Mouse (Mus musculus) kidney, postnatal 0 days (tissue): ENCODE measurements around the gene Lman2l. TPM values are rescaled to one million over a fixed set of nuclear protein-coding genes. Genes with fewer than 3 reads are reported as not detected.

Experiments used
- ATAC-seq: fragments of 200-750 bp; cut with Nextera tagmentation; replicated peaks from 2 replicates; pipeline ENCODE4 v1.8.0; 2017; ENCODE audit warnings: low read depth, moderate number of reproducible peaks, moderate TSS enrichment, moderate library complexity; ENCODE audit not compliant: low FRiP score
- DNase-seq: peaks from one replicate; pipeline ENCODE4 v3.0.0-alpha.2; 2016; ENCODE audit warnings: low spot score
- H3K27ac ChIP-seq: fragments of 300-500 bp; sonication (generic); 2 replicates; pipeline ENCODE4 v1.5.1; 2014; ENCODE audit warnings: mild to moderate bottlenecking
- H3K27me3 ChIP-seq: fragments of 300-500 bp; sonication (generic); 2 replicates; pipeline ENCODE4 v1.6.1; 2014; ENCODE audit warnings: low read length, mixed read lengths; ENCODE audit not compliant: insufficient read depth
- H3K36me3 ChIP-seq: fragments of 300-500 bp; sonication (generic); 2 replicates; pipeline ENCODE4 v1.6.1; 2014; ENCODE audit warnings: low read length, mixed read lengths; ENCODE audit not compliant: insufficient read depth
- H3K4me1 ChIP-seq: fragments of 300-500 bp; sonication (generic); replicated peaks from 2 replicates; pipeline ENCODE4 v1.6.1; 2014; ENCODE audit warnings: antibody characterized with exemption, low read length, mixed read lengths; ENCODE audit not compliant: insufficient read depth
- H3K4me2 ChIP-seq: fragments of 300-500 bp; sonication (generic); 2 replicates; pipeline ENCODE4 v1.6.1; 2014; ENCODE audit warnings: mild to moderate bottlenecking, low read length, moderate library complexity, mixed read lengths
- H3K4me3 ChIP-seq: fragments of 300-500 bp; sonication (generic); replicated peaks from 2 replicates; pipeline ENCODE4 v1.5.1; 2014; ENCODE audit warnings: low read depth, low read length
- H3K9ac ChIP-seq: fragments of 300-500 bp; sonication (generic); 2 replicates; pipeline ENCODE4 v1.6.1; 2014; ENCODE audit warnings: low read depth, low read length
- H3K9me3 ChIP-seq: fragments of 300-500 bp; sonication (generic); replicated peaks from 2 replicates; pipeline ENCODE4 v1.6.1; 2016; ENCODE audit warnings: low read length, inconsistent platforms, mixed read lengths
- CTCF ChIP-seq: IDR thresholded peaks from 2 replicates; pipeline ENCODE4 v1.5.1; 2016; ENCODE audit warnings: antibody characterized with exemption, low read depth, mild to moderate bottlenecking, moderate library complexity
- WGBS: fragments of 180-500 bp; shearing (Covaris S2); extraction: QIAGEN DNeasy Blood & Tissue Kit; methylation state at CpG from one replicate; pipeline ENCODE4 v1.1.7; 2014; 5-methylcytosine and 5-hydroxymethylcytosine counted together
- polyA plus RNA-seq: library from polyadenylated mRNA; unstranded; fragments of >200 nt; fragmentation: Nextera tagmentation; extraction: Ambion mirVana; gene quantifications from 2 replicates; pipeline ENCODE4 v1.2.1, GENCODE M21; 2015

Gene Lman2l
- polyA plus RNA-seq, 1 experiment from 2014 or later, result 35.9 TPM

DNA sequence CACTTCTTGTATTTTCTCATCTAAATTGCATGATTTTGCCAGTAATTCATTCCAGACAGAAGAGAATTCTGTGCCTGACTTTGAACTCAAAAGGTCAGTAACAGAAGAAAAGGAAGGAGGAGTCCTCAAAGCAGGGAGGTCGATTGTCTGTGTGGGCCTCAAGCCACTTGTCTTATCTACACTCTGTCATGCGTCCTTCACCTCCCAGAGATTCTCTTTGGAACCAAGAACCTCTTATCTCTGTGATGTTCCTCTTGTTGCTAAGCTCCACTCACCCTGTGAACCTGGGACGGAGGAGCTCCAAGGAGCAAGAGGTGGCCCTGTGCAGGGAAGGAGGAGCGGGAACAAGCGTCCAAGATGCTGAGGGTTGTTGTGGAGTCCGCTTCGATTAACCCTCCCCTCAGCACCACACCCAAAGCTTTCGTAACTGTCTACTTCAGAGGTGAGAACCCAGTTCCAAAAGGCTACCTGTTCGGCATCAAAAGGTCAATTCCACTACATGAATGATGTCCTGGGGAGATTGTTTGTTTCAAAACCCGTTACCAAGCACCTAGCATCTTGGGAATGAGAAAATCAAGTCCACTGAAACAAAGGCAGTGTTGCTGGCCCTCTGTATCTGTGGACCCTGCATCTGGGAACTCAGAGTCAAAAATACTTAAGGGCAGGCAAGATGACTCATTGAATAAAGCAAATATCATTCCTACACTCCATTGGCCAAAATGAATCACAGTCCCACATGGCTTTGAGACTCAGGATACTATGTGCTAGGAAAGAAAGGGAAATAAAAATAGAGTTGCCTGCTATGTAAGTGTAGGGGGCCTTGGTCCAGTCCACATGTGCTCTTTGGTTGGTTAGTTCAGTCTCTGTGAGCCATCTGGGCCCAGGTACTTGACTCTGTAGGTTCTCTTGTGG, 72.9 kb downstream of the Lman2l start, which contains the start of gene Fer1l5:
Fer1l5 (plus strand) TSS at position 358 of the 912 bp plus-strand sequence.
- ATAC-seq (no peak), DNase-seq (no peak)
- Histone ChIP-seq H3K4me3 (no peak within 1 kb of the TSS), H3K27ac (no peak within 1 kb of the TSS), H3K9ac (no peak within 1 kb of the TSS), H3K4me2 (no peak within 1 kb of the TSS), H3K36me3 (no peaks in the 10 kb centered on the region), H3K9me3 (no peaks in the 10 kb centered on the region), H3K4me1 (0 out of 2 replicates have a peak, but pooled peaks cover 5% of the 10 kb centered on the region), H3K27me3 (no peaks in the 10 kb centered on the region)
- 84% methylated on average over 10 of the region's 10 CpGs for WGBS
- no peak for TF ChIP-seq CTCF

DNA sequence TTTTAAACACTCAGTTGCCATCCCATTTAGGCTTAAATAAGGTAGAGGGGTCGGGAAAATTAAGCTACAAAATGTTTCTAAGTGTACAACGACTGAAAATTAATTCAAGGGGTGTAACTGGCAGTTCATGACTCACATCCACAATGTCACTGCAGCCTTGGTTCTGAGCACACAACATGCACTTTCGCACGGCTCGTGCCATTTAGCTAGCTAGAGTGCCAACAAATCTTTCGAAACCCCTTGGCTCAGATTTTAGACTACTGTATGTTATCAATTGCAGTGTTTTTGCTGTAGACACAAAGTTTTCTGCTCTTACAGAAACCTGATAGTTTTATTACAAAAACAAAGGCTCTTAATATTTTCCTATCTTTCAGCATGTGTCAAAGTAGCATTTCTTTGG, 74.2 kb downstream of the Lman2l start:
- Histone ChIP-seq H3K36me3 (no peaks in the 10 kb centered on the region), H3K4me3 (no peak overlapping the region), H3K27me3 (no peaks in the 10 kb centered on the region), H3K9me3 (no peaks in the 10 kb centered on the region), H3K4me2 (no peak overlapping the region), H3K9ac (no peak overlapping the region), H3K4me1 (0 out of 2 replicates have a peak, but pooled peaks cover 5% of the 10 kb centered on the region), H3K27ac (no peak overlapping the region)
- TF ChIP-seq CTCF, result no peak
- DNase-seq, result no peak
- 73% methylated on average over 6 of the region's 6 CpGs for WGBS
- ATAC-seq, result no peak

Other genes with a start within 250 kb of the Lman2l start
- 41.2 and 42.7 TPM in 2 replicates for gene Uggt1, start 200.6 kb downstream of the Lman2l start, polyA plus RNA-seq
- gene Neurl3, start 170.6 kb downstream of the Lman2l start, polyA plus RNA-seq, result 13.3 and 14.1 TPM in 2 replicates
- 6.7 and 7.4 TPM in 2 replicates for gene Arid5a, start 137.5 kb downstream of the Lman2l start, polyA plus RNA-seq
- gene Kansl3, start 76.1 kb downstream of the Lman2l start, polyA plus RNA-seq, result 30.0 and 32.3 TPM in 2 replicates
- gene Fer1l5, start 73.0 kb downstream of the Lman2l start, polyA plus RNA-seq, result 0.28 and 0.47 TPM in 2 replicates
- gene Cnnm4, start 26.3 kb upstream of the Lman2l start, polyA plus RNA-seq, result 9.4 and 10.9 TPM in 2 replicates
- gene Cnnm3, start 66.6 kb upstream of the Lman2l start, polyA plus RNA-seq, result 3.4 and 3.8 TPM in 2 replicates
- gene Ankrd23, start 91.6 kb upstream of the Lman2l start, polyA plus RNA-seq, result 8.7 and 10.9 TPM in 2 replicates
- gene Gm42417, start 94.2 kb upstream of the Lman2l start, polyA plus RNA-seq, result not detected in 2 replicates
- gene Ankrd39, start 102.2 kb upstream of the Lman2l start, polyA plus RNA-seq, result 22.0 and 24.6 TPM in 2 replicates
- gene Sema4c, start 113.1 kb upstream of the Lman2l start, polyA plus RNA-seq, result 13.5 and 14.7 TPM in 2 replicates
- gene Fam178b, start 237.9 kb upstream of the Lman2l start, polyA plus RNA-seq, result 1.0 and 1.6 TPM in 2 replicates
- gene Cox5b, start 246.2 kb upstream of the Lman2l start, polyA plus RNA-seq, result 1,072 and 1,147 TPM in 2 replicates